In genomic region chr8:85787909-85788308, GRCm38 (mm10) we compare ENCODE assay signal across 23 mouse cellular contexts.
"Had no signal": no experiment of that assay in that cellular context is flagged by ENCODE, and none has a peak within 500 bp of the region (broad histone marks: within the 10 kb centered on the region; RNA-seq: fewer than 3 reads in every experiment).

No protein-coding gene starts in this region.

- ATAC-seq: hindbrain, postnatal 0 days; intestine, embryonic 16.5 days had no signal

- H3K9ac ChIP-seq: heart, embryonic 12.5 days; hindbrain, embryonic 12.5 days; hindbrain, embryonic 14.5 days; limb, embryonic 12.5 days had no signal

- H3K27me3 ChIP-seq: heart, embryonic 12.5 days; hindbrain, embryonic 12.5 days; limb, embryonic 12.5 days had no signal

- DNase-seq: gastrocnemius, postnatal 14 days; gastrocnemius, postnatal 36 days; heart, adult 18-20 months; heart, postnatal 10 days; heart, postnatal 4 days; kidney, adult 18-20 months; kidney, adult 8-10 months; kidney, postnatal 10 days; kidney, postnatal 25 days; kidney, postnatal 4 days; liver had no signal

- H3K27ac ChIP-seq: heart, embryonic 10.5 days; hindbrain, embryonic 10.5 days; hindbrain, embryonic 12.5 days; hindbrain, embryonic 14.5 days; hindbrain, postnatal 0 days; layer of hippocampus, adult 2 months; left cerebral cortex, adult 2 months; limb, embryonic 10.5 days; limb, embryonic 12.5 days had no signal

- H3K9me3 ChIP-seq: heart, embryonic 10.5 days; heart, embryonic 12.5 days; hindbrain, embryonic 10.5 days; hindbrain, embryonic 12.5 days; limb, embryonic 10.5 days; limb, embryonic 12.5 days had no signal

- H3K4me2 ChIP-seq: heart, embryonic 12.5 days; hindbrain, embryonic 12.5 days; hindbrain, embryonic 14.5 days; limb, embryonic 12.5 days; liver, embryonic 11.5 days had no signal

- H3K4me1 ChIP-seq: heart, embryonic 10.5 days; hindbrain, embryonic 10.5 days; hindbrain, embryonic 12.5 days; limb, embryonic 10.5 days; limb, embryonic 12.5 days had no signal

- H3K4me3 ChIP-seq: heart, embryonic 10.5 days; heart, embryonic 12.5 days; hindbrain, embryonic 10.5 days; hindbrain, embryonic 12.5 days; layer of hippocampus, adult 2 months; left cerebral cortex, adult 2 months; limb, embryonic 10.5 days; limb, embryonic 12.5 days had no signal
